Mouse (Mus musculus): Measurements from ENCODE around the gene Fam84b.
A peak's percentile ranks its signal among the peaks of the same experiment; 100 is the strongest.
"Not testable (repeated sequence)": the region's sequence is repeated elsewhere in the genome, so short reads cannot be mapped to it uniquely, and the experiment has no call there.

Fam84b gene

DNA sequence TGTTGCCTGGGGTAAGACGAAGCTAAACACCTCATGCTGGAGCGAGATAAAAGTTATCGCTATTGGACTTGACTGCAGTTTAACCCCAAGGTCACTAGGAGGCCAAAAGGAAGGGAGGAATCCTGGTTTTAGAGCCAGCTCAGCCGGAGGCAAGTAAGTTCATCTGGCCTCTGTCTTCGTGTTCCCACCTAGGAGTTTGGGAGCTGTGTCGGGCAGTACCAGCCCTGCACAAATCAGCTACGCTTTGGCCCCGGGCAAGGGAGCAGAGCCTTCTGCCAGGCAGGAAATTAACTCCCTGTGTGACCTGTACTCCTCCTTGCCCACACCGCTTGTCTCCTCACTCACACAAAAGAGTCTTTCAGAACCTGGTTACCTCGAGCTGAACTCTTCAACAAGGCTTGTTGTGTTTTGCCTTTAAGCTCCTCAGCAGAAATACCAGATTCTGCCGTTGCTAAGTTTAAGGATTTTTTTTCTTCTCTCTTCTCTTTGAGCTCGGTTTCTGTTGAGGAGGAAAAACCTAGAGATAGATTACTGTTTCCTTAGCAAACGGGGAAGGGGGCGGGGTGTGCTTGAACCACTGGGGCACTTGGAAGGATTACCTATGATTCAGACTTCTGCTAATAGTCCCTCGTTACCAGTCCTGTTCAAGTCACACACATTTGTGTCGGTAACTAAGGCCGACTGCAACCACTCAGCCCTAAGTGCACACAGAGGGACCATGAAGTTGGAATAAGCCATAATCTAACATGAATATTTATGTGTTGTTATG lies at the start of gene Fam84b:
Gene Fam84b (minus strand): TSS at position 548 of the 769 bp plus-strand sequence.
- DNase-seq (ENCODE audit: low read depth, low spot score) = no peak

DNA sequence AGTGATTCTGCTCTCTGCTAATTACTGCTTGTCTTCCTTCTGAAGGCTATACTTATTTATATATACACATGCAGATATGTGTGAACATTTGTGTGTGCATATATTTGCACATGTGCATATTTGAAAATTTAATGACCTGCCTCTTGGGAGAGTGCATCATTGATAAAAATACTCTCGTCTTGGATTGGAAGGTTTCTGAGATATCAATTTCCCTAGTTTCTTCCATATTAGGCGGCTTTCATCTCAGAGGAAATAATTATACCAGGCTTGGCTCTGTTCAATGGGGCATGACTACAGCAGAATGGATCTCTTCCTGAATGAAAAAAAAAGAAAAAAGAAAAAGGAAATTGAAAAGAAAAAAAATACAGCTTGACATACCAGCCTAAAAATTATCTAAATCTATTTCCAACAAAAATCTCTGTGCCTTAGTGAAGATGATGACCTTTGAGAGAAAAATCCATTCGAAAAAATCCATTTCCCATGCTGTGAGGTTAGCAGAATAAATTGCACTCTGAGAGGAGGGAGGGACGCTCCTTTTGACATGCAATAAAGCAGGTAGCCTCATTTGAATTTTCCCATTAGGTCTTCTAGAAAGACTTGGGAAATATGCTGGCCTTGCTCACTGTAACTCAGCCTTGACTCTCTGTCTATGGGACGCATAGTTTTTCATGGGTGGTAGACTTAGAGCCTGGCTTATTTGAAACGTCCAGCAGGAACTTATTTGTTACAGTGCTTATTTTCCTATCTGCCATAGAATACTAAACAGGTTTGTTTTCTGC lies 44.8 kb upstream of the Fam84b start:
- no peak for DNase-seq (ENCODE audit: low read depth, low spot score)

DNA sequence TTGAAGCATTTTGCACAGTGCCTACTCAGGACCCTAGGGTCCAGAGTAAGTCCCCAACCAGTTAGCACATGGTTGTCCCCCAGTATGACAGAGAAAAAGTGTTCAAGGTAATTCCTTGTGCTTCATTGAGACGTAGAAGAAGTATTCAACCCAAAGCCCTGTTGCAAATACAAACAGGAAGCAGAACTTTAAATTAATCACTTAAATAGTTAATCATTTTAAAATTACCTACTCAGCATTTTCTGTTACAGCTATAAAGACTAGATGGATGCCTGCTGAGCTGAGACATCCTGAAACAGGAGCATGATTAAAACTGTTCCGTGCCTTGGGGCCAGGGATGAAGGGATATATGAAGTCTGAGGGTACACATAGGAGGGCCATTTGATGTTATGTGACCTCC lies 42.5 kb upstream of the Fam84b start:
- DNase-seq (ENCODE audit: low read depth, low spot score) = no peak

DNA sequence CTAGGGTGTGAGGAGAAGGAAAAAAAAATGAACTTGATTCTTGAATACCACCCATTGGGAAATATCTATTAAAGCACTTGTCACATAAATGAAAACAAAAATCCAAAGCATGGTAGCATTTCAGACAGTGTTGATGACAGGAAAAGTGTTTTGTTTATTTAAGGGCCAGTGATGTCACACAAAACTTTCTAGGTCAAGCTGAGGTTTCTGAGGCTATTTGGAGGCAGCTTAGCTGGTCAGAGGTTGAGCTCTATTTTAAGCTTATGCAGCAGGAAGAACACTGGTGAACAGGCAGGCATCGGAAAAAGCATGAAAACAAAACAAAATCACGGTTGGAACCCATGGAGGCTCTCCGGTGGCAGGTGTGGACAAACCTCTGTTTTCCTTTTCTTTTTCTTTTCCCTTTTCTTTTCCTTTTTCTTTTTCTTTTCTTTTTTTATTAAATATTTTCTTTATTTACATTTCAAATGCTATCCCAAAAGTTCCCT lies 39.4 kb upstream of the Fam84b start:
- DNase-seq (ENCODE audit: low read depth, low spot score) = no peak

DNA sequence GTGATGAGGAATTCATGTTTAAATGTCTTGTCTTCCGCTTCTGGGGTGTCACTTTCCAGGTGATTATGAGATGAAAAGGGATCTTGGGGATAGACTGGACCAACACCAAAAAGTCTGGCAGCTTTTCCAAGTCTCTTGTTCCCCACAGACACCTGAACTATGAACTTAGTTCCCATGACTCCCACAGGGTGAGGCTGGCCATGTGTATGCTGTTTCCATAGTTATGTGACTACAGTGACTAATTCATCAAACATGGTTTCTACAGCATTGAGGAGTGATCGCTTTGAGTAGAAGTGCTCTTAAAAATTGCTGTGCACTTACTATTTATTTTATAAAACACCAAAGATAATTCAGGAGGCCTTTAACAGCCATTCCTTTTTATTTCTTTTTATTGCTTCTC lies 35.1 kb upstream of the Fam84b start:
- DNase-seq (ENCODE audit: low read depth, low spot score) = no peak

DNA sequence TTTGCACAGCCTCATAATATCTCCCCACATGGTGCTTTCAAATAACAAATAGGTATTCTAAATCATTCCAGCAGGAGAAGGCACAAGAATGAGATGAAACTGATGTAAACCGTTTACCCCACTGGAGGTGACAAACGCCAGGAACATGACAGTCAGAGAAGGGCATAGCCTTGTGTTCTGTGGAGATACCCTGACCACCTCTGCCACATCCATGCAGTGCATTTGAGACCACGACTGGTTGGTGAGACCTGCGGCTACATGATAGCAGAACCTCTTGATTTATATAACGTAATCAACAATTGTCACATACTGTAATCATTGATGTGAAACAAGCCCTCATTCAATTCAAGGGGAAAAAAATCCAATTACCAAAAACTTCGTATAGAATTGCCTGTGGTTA lies 22.1 kb upstream of the Fam84b start:
- no peak for DNase-seq (ENCODE audit: low read depth, low spot score)

DNA sequence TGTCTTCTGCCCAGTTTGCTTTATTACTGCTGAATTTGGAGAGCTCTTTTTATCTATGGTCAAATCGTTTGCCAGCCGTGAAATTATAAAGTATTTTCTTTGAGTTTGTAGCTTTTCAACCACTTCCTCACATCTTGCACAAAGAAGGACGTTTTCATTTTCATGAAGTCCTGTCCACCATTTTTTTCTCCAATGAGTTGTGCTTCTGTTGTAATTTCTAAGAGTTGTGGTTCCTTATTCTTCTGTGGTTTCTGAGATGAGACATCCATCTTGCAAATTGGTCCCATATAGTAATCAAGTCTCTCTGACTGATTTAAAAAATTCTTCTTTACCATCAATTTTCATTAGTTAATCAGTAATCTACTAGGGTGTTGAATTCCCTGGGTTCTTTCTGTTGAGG lies 8.8 kb upstream of the Fam84b start:
- no peak for DNase-seq (ENCODE audit: low read depth, low spot score)

DNA sequence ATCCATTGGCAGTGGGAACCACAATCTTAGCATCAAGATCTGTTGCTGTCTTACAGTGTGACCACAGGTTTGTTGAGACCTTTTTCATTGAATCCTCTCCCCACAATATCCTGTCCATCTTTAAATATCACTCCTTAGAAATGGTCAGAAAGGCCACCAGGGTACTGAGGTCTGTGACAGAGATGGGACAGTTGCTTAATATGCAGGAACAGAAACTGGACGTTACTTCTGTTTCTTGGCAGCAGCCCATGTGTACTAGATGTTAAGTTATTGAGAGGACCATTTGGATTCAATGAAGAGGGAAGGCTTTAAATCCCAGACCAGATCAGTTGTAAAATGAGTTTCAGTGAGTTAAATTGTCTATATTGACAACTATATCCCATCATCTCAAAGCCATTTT lies 1.5 kb upstream of the Fam84b start:
- no peak for DNase-seq (ENCODE audit: low read depth, low spot score)

DNA sequence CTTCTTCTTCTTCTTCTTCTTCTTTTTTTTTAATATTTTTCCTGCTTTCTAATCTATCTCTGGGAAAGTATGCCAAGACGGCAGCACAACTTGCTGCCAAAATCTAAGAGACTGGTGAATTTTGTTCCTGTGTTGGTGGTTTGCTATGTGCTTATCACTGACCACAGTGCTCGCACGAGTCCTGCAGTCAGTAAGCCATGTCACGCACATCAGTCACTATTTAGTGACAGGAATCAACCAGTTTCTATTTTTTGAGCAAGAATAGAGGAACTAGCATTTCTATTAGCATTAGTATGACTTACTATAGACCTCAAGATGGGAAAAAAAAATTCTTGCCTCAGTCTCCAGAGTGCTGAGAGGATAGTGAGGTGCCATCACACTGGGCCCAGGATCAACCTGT lies 573 bp upstream of the Fam84b start:
- DNase-seq (ENCODE audit: low read depth, low spot score) = no peak

DNA sequence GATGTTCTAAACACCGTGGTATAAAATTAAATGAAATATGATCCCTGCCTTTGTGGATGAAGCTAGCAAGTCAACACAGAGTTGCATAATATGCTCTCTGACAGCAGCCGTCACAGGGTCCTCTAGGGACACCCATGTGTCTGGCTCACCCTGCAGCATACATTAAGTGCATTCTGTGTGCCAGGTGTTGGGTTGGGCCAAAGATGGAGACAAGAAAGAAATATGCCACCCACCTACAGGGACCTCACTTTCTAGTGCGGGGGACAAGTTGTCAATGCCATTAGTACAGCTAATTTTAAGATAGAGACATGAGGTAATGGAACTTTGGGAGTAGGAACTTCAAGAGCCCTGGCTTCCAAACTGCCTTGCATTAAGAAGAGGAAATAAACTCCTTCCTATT lies 4.9 kb downstream of the Fam84b start:
- no peak for DNase-seq (ENCODE audit: low read depth, low spot score)

DNA sequence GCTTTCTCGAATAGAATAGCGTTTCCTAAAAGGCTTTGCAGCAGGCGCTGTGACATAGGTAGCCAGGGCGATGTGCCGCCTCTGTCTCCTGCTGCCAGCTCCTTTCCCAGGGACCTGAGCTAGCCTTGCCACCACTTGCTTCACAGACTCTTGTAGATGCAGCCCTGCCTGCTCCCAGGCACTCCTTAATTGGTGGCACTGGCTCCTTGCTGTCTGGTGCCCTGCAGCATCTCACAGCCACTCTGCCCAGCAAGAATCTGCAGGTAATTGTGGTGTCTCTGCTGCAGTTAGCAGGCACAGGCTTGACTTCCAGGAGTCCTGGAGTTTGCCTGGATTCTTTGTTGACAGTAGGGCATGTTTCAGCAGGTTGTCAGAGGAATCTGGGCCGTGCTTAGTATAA lies 7.3 kb downstream of the Fam84b start:
- DNase-seq (ENCODE audit: low read depth, low spot score) = no peak

DNA sequence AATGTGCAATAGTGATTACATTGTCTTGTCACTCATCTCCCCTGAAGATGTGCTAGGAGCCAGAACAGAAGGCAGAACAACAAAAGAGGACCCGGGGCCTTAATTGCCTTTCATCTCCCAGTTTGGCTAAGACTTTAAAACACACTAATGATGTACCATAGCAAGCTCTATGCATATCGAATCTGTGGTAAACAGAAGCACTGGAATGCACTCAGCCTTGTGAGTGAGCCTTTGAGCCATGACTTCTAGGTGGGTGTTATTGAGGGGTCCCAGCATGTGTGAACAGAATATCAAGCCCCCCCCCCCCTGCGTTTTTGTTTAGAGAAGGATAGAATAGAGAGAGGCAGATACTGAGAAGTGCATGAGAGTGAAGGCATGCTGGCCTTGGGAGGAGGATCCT lies 7.7 kb downstream of the Fam84b start:
- DNase-seq (ENCODE audit: low read depth, low spot score) = no peak

DNA sequence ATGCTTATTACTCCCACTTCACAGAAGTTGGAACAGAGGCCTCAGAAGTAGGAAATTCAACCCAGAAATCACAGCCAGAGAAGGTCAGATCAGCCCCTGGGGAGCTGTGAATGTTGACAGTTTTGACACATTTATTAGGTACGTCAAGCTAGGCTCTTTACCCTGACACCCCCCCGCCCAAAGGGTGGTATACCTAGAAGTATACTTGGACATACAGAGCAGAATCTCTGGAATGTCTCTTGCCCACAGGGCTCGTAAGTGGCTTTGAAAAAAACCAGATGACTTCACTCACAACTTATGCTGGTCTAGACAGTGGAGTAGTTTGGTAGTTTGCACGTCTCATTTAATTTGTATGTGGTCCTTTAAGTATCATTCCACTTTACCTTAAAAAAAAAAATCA lies 11.8 kb downstream of the Fam84b start:
- peak; percentile 15 for DNase-seq (ENCODE audit: low read depth, low spot score)

DNA sequence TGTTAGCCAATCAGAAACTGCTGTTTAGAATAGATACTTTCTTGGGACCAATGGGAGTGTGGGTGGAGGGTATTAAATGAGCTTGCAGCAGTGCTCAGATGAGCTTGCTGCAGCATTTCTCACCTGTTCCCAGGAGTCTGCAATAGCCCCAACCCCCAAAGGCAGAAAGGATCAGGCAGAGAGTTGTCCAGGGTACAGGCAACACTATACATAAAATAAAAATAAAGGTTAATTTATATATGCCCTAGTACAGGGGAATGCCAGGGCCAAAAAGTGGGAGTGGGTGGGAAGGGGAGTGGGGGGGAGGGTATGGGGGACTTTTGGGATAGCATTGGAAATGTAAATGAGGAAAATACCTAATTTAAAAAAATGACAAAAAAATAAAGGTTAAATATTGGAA lies 12.3 kb downstream of the Fam84b start:
- not testable (repeated sequence) for DNase-seq (ENCODE audit: low read depth, low spot score)

DNA sequence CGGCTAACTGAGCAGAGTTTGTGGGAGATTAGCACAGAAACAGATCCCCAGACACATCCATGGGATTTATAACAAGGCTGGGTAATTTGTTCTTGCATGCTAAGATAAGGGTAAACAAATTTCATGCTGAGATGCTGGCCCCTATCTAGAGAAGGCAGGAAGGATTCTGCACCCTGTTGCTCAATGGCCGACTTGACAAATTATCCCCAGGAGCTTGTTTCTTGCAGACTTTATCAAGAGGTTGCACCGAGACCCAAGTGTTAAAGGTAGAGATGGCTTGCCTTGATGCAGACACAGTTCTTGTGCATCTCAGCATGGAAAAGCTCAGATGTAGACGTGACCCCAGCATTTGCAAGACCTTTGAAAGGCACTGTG lies 13.3 kb downstream of the Fam84b start:
- DNase-seq (ENCODE audit: low read depth, low spot score) = no peak

DNA sequence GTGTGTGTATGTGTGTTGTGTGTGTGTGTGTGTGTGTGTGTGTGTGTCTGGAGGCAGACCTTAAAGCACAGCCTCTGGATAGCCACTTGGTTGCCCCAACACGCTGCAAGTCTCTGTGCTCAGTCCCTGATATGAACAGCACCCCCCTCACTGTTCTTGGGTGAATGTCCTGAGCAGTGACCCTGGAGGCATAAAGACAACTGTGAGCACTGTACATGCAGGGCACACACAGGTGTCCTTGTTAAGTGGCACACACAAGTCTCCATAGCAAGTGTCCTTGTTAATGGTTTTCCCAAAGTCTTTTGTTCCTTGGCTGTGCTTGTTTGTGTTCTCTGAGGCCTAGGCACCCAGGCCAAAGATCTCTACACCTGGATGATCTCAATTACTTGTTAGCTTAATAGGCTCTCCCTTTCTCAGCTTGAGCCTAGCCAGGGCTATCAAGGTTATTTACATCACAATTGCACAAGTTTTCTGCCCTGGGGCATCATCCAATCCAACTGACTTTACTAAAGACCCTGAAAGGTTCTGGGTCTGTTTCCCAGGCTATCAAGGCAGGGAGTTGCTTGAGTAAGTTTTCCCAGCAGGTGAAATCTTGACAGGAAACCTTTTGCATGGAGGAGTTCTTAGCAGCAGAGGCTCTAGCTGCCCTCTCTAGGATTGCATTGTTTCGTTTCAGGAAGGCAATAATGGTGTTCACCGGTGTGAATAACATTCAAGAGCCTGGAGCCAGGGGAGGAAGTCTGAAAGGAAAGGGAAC lies 13.9 kb downstream of the Fam84b start:
- DNase-seq (ENCODE audit: low read depth, low spot score) = no peak

DNA sequence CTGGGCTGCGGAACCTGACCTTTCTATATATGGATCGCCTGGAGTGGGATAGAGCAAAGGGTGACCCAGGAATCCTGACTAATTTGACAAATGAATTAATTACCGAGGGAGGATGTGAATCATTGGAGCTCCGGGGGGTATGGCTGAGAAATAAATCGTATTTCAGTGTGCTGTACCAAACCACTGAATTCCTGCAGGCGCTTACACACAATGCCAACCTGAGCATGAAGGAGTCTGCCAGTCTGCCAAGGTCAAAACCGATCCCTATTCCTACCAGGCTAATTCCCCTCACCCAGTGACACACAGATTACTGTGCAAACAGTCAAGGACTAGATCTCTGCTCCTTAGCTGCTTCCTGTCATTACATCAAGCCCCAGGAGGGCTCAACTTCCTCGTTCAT lies 15.4 kb downstream of the Fam84b start:
- no peak for DNase-seq (ENCODE audit: low read depth, low spot score)

DNA sequence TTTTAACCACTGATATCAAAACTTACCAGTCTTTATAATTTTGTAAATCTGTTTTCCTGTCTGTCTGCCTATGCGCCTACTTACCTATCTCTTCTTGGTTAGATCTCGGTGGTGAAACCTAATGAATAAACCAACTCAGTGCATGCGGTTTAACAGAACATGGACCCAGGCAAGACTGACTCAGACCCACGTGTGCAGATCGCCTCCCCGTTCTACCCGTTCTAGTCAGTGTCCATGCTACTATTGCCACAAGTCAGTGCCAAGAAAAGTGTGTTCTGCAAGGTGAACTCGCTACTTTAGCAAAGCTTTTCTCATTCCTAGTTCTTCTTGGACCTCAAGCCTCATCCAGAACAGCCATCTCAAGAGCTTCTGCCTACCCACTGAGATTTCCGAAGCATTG lies 15.9 kb downstream of the Fam84b start:
- DNase-seq (ENCODE audit: low read depth, low spot score) = no peak

DNA sequence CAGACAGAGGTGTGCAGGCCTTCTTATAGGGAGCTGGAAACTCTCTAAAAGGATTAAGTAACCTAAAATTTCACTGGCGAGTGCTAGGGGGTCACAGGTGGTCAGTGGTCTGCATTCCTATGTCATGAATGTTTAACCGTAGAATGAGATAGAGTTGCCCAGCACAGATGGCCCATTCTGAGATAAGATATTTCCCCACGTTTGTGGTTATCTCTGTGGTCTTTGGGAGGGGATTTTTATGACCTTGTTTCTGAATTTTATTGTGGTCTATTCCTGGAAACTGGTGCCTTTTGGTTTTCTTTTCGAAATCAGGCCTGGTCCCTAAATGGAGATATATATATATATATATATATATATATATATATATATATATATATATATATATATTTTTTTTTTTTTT lies 17.3 kb downstream of the Fam84b start:
- no peak for DNase-seq (ENCODE audit: low read depth, low spot score)

DNA sequence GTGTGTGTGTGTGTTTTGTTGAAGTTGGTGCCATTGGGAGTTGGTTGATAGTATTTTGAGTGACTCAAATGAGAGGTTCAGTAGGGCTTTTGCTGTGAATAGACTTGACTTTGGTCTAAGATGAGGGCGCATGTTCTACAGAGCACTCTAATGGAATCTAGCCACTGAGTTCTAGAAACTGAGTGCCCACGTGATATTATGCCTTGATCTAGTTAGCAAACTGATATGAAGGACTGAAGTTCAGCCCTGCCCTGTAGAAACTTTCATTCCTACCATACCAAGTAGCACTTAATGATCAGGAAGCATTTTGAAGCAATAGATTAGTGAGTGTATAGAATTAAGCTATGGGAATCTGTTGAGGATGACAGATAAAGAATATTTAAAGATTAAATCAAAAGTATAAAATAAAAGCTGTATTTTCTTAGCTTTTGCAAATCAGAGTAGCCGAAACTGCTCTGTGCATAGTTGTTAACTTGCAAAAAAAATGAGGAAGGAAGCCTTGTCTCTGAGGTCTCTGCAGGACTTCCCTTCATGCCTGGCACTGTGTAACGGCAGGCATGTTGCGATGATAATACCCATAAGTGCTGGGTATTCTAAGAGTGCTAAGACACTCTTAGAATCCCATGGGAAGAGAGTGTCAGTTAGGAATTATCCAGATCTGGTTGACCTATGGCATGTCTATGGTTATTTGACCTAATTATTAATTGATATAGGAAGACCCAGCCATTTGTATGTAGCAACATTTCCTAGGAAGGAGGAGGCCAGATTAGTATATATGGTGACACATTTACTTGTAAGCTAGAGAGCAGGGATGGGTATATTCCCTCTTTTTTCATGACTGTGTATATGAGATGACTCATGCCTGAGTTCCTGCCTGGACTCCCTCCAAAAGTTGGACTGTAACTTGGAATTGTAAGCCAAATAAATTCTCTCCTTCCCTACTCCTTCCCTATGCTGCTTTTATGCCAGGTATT lies 18.7 kb downstream of the Fam84b start:
- DNase-seq (ENCODE audit: low read depth, low spot score) = peak; percentile 20
